ENCODE assay signal across 8 mouse cellular contexts in genomic region chrX:102157423-102157791, GRCm38 (mm10). TPM values are rescaled to one million over a fixed set of nuclear protein-coding genes. Genes with fewer than 3 reads are reported as not detected.
DNase-seq lines count a peak whose midpoint lies in the region; ATAC-seq and TF ChIP-seq lines count a peak whose summit lies in the region.

No protein-coding gene starts in this region.

- peak overlapping the region; percentile 53 for H3K4me2 ChIP-seq in heart, embryonic 14.5 days (ENCODE audit: low read length)
- H3K4me2 ChIP-seq in forebrain, embryonic 15.5 days (replicated peaks) = peak overlapping the region; percentile 34

- peaks cover 43% of the 10 kb centered on the region for H3K79me2 ChIP-seq in macrophage (ENCODE audit: inconsistent target)

- TF ChIP-seq EP300 in ES-Bruce4 (IDR thresholded peaks at IDR 0.05; ENCODE audit: insufficient read depth, low read depth, low read length) = no peak

- peak overlapping the region; percentile 53 to 58 for H3K4me3 ChIP-seq in heart, embryonic 14.5 days (ENCODE audit: control insufficient read depth in 1 of 2, insufficient read depth in 1 of 2, low read depth in 1 of 2, low read length in 2 of 2)
- H3K4me3 ChIP-seq in ES-Bruce4 (ENCODE audit: low read depth, low read length) (peak overlapping the region; percentile 75), macrophage (ENCODE audit: inconsistent target) (no peak overlapping the region; the same call in 1 of the 2 replicates)
- H3K4me3 ChIP-seq in forebrain, embryonic 15.5 days = peak overlapping the region; percentile 47

- H3K4me1 ChIP-seq in heart, embryonic 14.5 days (ENCODE audit: control insufficient read depth in 2 of 2, insufficient read depth in 2 of 2, low read length in 2 of 2) = no peaks in the 10 kb centered on the region
- no peaks in the 10 kb centered on the region for H3K4me1 ChIP-seq in ES-Bruce4 (ENCODE audit: control insufficient read depth, insufficient read depth, low read length)
- H3K4me1 ChIP-seq in forebrain, embryonic 15.5 days = 0 out of 2 replicates have a peak, but pooled peaks cover 5% of the 10 kb centered on the region

- H3K9ac ChIP-seq in heart, embryonic 14.5 days (ENCODE audit: low read length) = peak overlapping the region; percentile 64
- peak overlapping the region; percentile 63 for H3K9ac ChIP-seq in ES-Bruce4 (ENCODE audit: low read depth, poor library complexity, severe bottlenecking)
- no peak overlapping the region; the same call in 1 of the 2 replicates for H3K9ac ChIP-seq in forebrain, embryonic 15.5 days (replicated peaks)

- WGBS in heart, embryonic 14.5 days = 52% methylated on average over 5 of the region's 5 CpGs
- 48% methylated on average over 5 of the region's 5 CpGs for WGBS in forebrain, embryonic 15.5 days
- WGBS in macrophage (ENCODE audit: missing documents) = 53% methylated on average over 5 of the region's 5 CpGs

- peak overlapping the region; percentile 83 to 87 for H3K27ac ChIP-seq in heart, embryonic 14.5 days (replicated peaks in 1 of 2; ENCODE audit: control insufficient read depth in 1 of 2, insufficient read depth in 1 of 2, low read depth in 2 of 2, low read length in 2 of 2)
- peak overlapping the region; percentile 35 for H3K27ac ChIP-seq in ES-Bruce4 (ENCODE audit: insufficient read depth, low read length)
- H3K27ac ChIP-seq in forebrain, embryonic 15.5 days (replicated peaks) = peak overlapping the region; percentile 70
- peak overlapping the region; percentile 37; the same call in 1 of the 2 replicates for H3K27ac ChIP-seq in macrophage

- no peaks in the 10 kb centered on the region for H3K36me3 ChIP-seq in heart, embryonic 14.5 days (ENCODE audit: control insufficient read depth, insufficient read depth, low read length)
- H3K36me3 ChIP-seq in ES-Bruce4 (ENCODE audit: control insufficient read depth, insufficient read depth, low read length, poor library complexity, severe bottlenecking) (no peaks in the 10 kb centered on the region), macrophage (ENCODE audit: inconsistent target) (no peaks in the 10 kb centered on the region)
- no peaks in the 10 kb centered on the region for H3K36me3 ChIP-seq in forebrain, embryonic 15.5 days

- no peak for TF ChIP-seq POLR2A in ES-Bruce4 (IDR thresholded peaks at IDR 0.05; ENCODE audit: insufficient read depth, low read length)

- ATAC-seq in heart, embryonic 14.5 days (ENCODE audit: insufficient number of reproducible peaks, insufficient read depth, low FRiP score, low read depth) = no peak
- ATAC-seq in forebrain, embryonic 15.5 days (replicated peaks) = no peak
- no peak for ATAC-seq in monocyte, adult 5-6 weeks (replicated peaks; ENCODE audit: insufficient number of reproducible peaks, low FRiP score, low TSS enrichment, poor library complexity, severe bottlenecking)

- no peak for TF ChIP-seq CTCF in ES-Bruce4 (IDR thresholded peaks at IDR 0.05; ENCODE audit: low read depth, low read length)

- H3K27me3 ChIP-seq in heart, embryonic 14.5 days (ENCODE audit: control insufficient read depth, insufficient read depth, low read length) = no peaks in the 10 kb centered on the region
- H3K27me3 ChIP-seq in ES-Bruce4 (ENCODE audit: control insufficient read depth, insufficient read depth, low read length, poor library complexity, severe bottlenecking) = no peaks in the 10 kb centered on the region
- no peaks in the 10 kb centered on the region for H3K27me3 ChIP-seq in forebrain, embryonic 15.5 days

- H3K9me3 ChIP-seq in heart, embryonic 14.5 days (ENCODE audit: control insufficient read depth, low read length) = no peaks in the 10 kb centered on the region
- H3K9me3 ChIP-seq in ES-Bruce4 (replicated peaks; ENCODE audit: control insufficient read depth, insufficient read depth, low read length, poor library complexity, severe bottlenecking) = no peaks in the 10 kb centered on the region
- no peaks in the 10 kb centered on the region for H3K9me3 ChIP-seq in forebrain, embryonic 15.5 days

- DNase-seq in heart, adult 18-20 months = no peak
- no peak for DNase-seq in spleen, postnatal 4 days (ENCODE audit: low spot score in 2 of 2)
- DNase-seq in ovary, postnatal 10 days (ENCODE audit: low spot score) = no peak

RNA-seq across cellular contexts. Expression of gene Ercc6l, which starts 0.5 kb away (rescaled TPM):
- 7.7 and 9.1 TPM in 2 replicates for polyA plus RNA-seq in heart, embryonic 14.5 days (2014; fragmentation: Nextera tagmentation; extraction: Ambion mirVana)
- under 1 TPM; 0.40 to 0.41 TPM for total RNA-seq in heart, adult 18-20 months (2021)
- 22.3 and 23.1 TPM in 2 replicates for polyA plus RNA-seq in ES-Bruce4 (2011; ENCODE audit: insufficient read depth, insufficient read length, low read depth, missing spikeins)
- 4.5 and 4.8 TPM in 2 replicates for polyA plus RNA-seq in forebrain, embryonic 15.5 days (2015; fragmentation: Nextera tagmentation; extraction: Ambion mirVana)
- 1 to 10 TPM in 9 of 26 experiments, under 1 TPM in 17; 0.29 to 2.9 (median 0.74) TPM for total RNA-seq in macrophage (2018; cell fraction: chromatin; rRNA removed)
- total RNA-seq in macrophage (2018; cell fraction: cytosol; rRNA removed) = 1 to 10 TPM in 22 of 26 experiments, under 1 TPM in 4; 0.69 to 2.4 (median 1.4) TPM
- total RNA-seq in macrophage (2018; cell fraction: nucleus; rRNA removed) = 1 to 10 TPM in 17 of 26 experiments, under 1 TPM in 9; 0.34 to 5.2 (median 1.1) TPM
- polyA plus RNA-seq in macrophage (2018) = 1.3 to 5.2 TPM (median 3.0 TPM) in 3 replicates
- total RNA-seq in monocyte, adult 5-6 weeks (2017) = 2.2 to 3.6 TPM (median 2.6 TPM) in 3 replicates

RNA-seq across cellular contexts. Expression of gene Rps4x, which starts 31.8 kb away (rescaled TPM):
- polyA plus RNA-seq in heart, embryonic 14.5 days (2014; fragmentation: Nextera tagmentation; extraction: Ambion mirVana) = 544 and 601 TPM in 2 replicates
- total RNA-seq in heart, adult 18-20 months (2021) = 100 to 1,000 TPM; 672 to 785 TPM
- polyA plus RNA-seq in ES-Bruce4 (2011; ENCODE audit: insufficient read depth, insufficient read length, low read depth, missing spikeins) = 2,517 and 2,552 TPM in 2 replicates
- 464 and 469 TPM in 2 replicates for polyA plus RNA-seq in forebrain, embryonic 15.5 days (2015; fragmentation: Nextera tagmentation; extraction: Ambion mirVana)
- 100 to 1,000 TPM in 1 of 26 experiments, 10 to 100 TPM in 25; 18.7 to 223 (median 40.0) TPM for total RNA-seq in macrophage (2018; cell fraction: chromatin; rRNA removed)
- total RNA-seq in macrophage (2018; cell fraction: cytosol; rRNA removed) = 1,000 to 10,000 TPM in 7 of 26 experiments, 100 to 1,000 TPM in 19; 462 to 1,075 (median 657) TPM
- total RNA-seq in macrophage (2018; cell fraction: nucleus; rRNA removed) = 100 to 1,000 TPM in 21 of 26 experiments, 10 to 100 TPM in 5; 80.1 to 211 (median 127) TPM
- 633 to 1,240 TPM (median 1,052 TPM) in 3 replicates for polyA plus RNA-seq in macrophage (2018)
- 1,370 to 1,980 TPM (median 1,963 TPM) in 3 replicates for total RNA-seq in monocyte, adult 5-6 weeks (2017)

RNA-seq across cellular contexts. Expression of gene Pin4, which starts 38.2 kb away (rescaled TPM):
- polyA plus RNA-seq in heart, embryonic 14.5 days (2014; fragmentation: Nextera tagmentation; extraction: Ambion mirVana) = 44.1 and 51.2 TPM in 2 replicates
- 10 to 100 TPM; 23.8 to 23.9 TPM for total RNA-seq in heart, adult 18-20 months (2021)
- polyA plus RNA-seq in ES-Bruce4 (2011; ENCODE audit: insufficient read depth, insufficient read length, low read depth, missing spikeins) = 44.6 and 44.9 TPM in 2 replicates
- polyA plus RNA-seq in forebrain, embryonic 15.5 days (2015; fragmentation: Nextera tagmentation; extraction: Ambion mirVana) = 61.5 and 71.5 TPM in 2 replicates
- 10 to 100 TPM in 10 of 26 experiments, 1 to 10 TPM in 14, not detected in 2; 3.3 to 18.0 (median 8.7) TPM for total RNA-seq in macrophage (2018; cell fraction: chromatin; rRNA removed)
- 100 to 1,000 TPM in 12 of 26 experiments, 10 to 100 TPM in 14; 75.4 to 168 (median 94.8) TPM for total RNA-seq in macrophage (2018; cell fraction: cytosol; rRNA removed)
- 10 to 100 TPM in 25 of 26 experiments, 1 to 10 TPM in 1; 9.5 to 46.9 (median 24.0) TPM for total RNA-seq in macrophage (2018; cell fraction: nucleus; rRNA removed)
- 109 to 182 TPM (median 119 TPM) in 3 replicates for polyA plus RNA-seq in macrophage (2018)
- total RNA-seq in monocyte, adult 5-6 weeks (2017) = 130 to 161 TPM (median 131 TPM) in 3 replicates

Comparison
In these comparisons a context has a peak if more than half of its experiments do, and no peak if none do; other contexts are left out.
1. H3K27ac ChIP-seq: peak in every context shown above with its lines; median percentile 85 in heart, embryonic 14.5 days; 70 in forebrain, embryonic 15.5 days; 37 in macrophage; 35 in ES-Bruce4.